Mouse (Mus musculus): ENCODE data around the gene Gm28036. TPM values are rescaled to one million over a fixed set of nuclear protein-coding genes. Genes with fewer than 3 reads are reported as not detected.
A peak's percentile ranks its signal among the peaks of the same experiment; 100 is the strongest.

The Gm28036 gene
- total RNA-seq (2014; rRNA removed) (54.1 and 56.8 TPM in 2 replicates), polyA plus RNA-seq (2015; fragmentation: Nextera tagmentation; extraction: Ambion mirVana) (10.1 and 10.8 TPM in 2 replicates)

GRCm38 (mm10) chr2:156126992-156127391 lies at the start of gene Gm28036:
Gene Gm28036, minus strand, starts transcription at chr2:156127092.
- DNase-seq (ENCODE audit: low spot score) (no peak), ATAC-seq (ENCODE audit: low FRiP score) (no peak)
- H3K27ac ChIP-seq (ENCODE audit: low read depth, low read length) = no peak within 1 kb of the TSS

GRCm38 (mm10) chr2:156166557-156166956 lies 39.7 kb upstream of the Gm28036 start:
- H3K4me3 ChIP-seq (ENCODE audit: low read depth, low read length) = no peak overlapping the region
- peaks cover 33% of the 10 kb centered on the region for H3K36me3 ChIP-seq (ENCODE audit: insufficient read depth, low read length)
- no peak for TF ChIP-seq CTCF (IDR thresholded peaks at IDR 0.05)
- no peaks in the 10 kb centered on the region for H3K4me1 ChIP-seq (ENCODE audit: insufficient read depth, low read length)
- ATAC-seq (ENCODE audit: low FRiP score) = no peak
- no peaks in the 10 kb centered on the region for H3K9me3 ChIP-seq (ENCODE audit: low read length)
- no peak for DNase-seq (ENCODE audit: low spot score)
- H3K27me3 ChIP-seq (ENCODE audit: insufficient read depth, low read length) = no peaks in the 10 kb centered on the region
- no peak overlapping the region for H3K4me2 ChIP-seq (ENCODE audit: low read depth, low read length, poor library complexity, severe bottlenecking)
- H3K9ac ChIP-seq (replicated peaks; ENCODE audit: low read length, poor library complexity, severe bottlenecking) = no peak overlapping the region
- H3K27ac ChIP-seq (ENCODE audit: low read depth, low read length) = no peak overlapping the region
- 95% methylated on average over 5 of the region's 5 CpGs for WGBS

More at GRCm38 (mm10) chr2:156126992-156127391, at the start of gene Gm28036:
- TF ChIP-seq CTCF (IDR thresholded peaks at IDR 0.05) = no peak
- peaks cover 37% of the 10 kb centered on the region for H3K36me3 ChIP-seq (ENCODE audit: insufficient read depth, low read length)
- no peaks in the 10 kb centered on the region for H3K4me1 ChIP-seq (ENCODE audit: insufficient read depth, low read length)
- H3K9ac ChIP-seq (replicated peaks; ENCODE audit: low read length, poor library complexity, severe bottlenecking) = no peak within 1 kb of the TSS
- H3K4me2 ChIP-seq (ENCODE audit: low read depth, low read length, poor library complexity, severe bottlenecking) = no peak within 1 kb of the TSS
- 97% methylated on average over 5 of the region's 5 CpGs for WGBS
- no peaks in the 10 kb centered on the region for H3K9me3 ChIP-seq (ENCODE audit: low read length)
- no peaks in the 10 kb centered on the region for H3K27me3 ChIP-seq (ENCODE audit: insufficient read depth, low read length)
- H3K4me3 ChIP-seq (ENCODE audit: low read depth, low read length) = no peak within 1 kb of the TSS

- Histone ChIP-seq H3K27me3 (ENCODE audit: insufficient read depth, low read length) (no peaks in the 10 kb centered on the region), H3K4me3 (ENCODE audit: low read depth, low read length) (no peak overlapping the region), H3K27ac (ENCODE audit: low read depth, low read length) (no peak overlapping the region), H3K9ac (replicated peaks; ENCODE audit: low read length, poor library complexity, severe bottlenecking) (no peak overlapping the region), H3K36me3 (ENCODE audit: insufficient read depth, low read length) (peaks cover 38% of the 10 kb centered on the region), H3K9me3 (ENCODE audit: low read length) (no peaks in the 10 kb centered on the region), H3K4me1 (ENCODE audit: insufficient read depth, low read length) (no peaks in the 10 kb centered on the region), H3K4me2 (ENCODE audit: low read depth, low read length, poor library complexity, severe bottlenecking) (no peak overlapping the region)
- 100% methylated on average over 1 of the region's 1 CpGs for WGBS
- DNase-seq (ENCODE audit: low spot score) (no peak), ATAC-seq (ENCODE audit: low FRiP score) (no peak)
- TF ChIP-seq CTCF (IDR thresholded peaks at IDR 0.05) = no peak
Measured at GRCm38 (mm10) chr2:156165478-156165877, 38.6 kb upstream of the Gm28036 start.

GRCm38 (mm10) chr2:156151538-156151937 lies 24.6 kb upstream of the Gm28036 start:
- H3K9me3 ChIP-seq (ENCODE audit: low read length) = no peaks in the 10 kb centered on the region
- DNase-seq (ENCODE audit: low spot score) = no peak
- no peak for ATAC-seq (ENCODE audit: low FRiP score)
- no peak overlapping the region for H3K27ac ChIP-seq (ENCODE audit: low read depth, low read length)
- TF ChIP-seq CTCF (IDR thresholded peaks at IDR 0.05) = peak; percentile 45
- no peak overlapping the region for H3K9ac ChIP-seq (replicated peaks; ENCODE audit: low read length, poor library complexity, severe bottlenecking)
- no peaks in the 10 kb centered on the region for H3K27me3 ChIP-seq (ENCODE audit: insufficient read depth, low read length)
- no peak overlapping the region for H3K4me3 ChIP-seq (ENCODE audit: low read depth, low read length)
- H3K4me2 ChIP-seq (ENCODE audit: low read depth, low read length, poor library complexity, severe bottlenecking) = no peak overlapping the region
- H3K36me3 ChIP-seq (ENCODE audit: insufficient read depth, low read length) = peaks cover 13% of the 10 kb centered on the region; the same call in 1 of the 2 replicates
- no peaks in the 10 kb centered on the region for H3K4me1 ChIP-seq (ENCODE audit: insufficient read depth, low read length)

GRCm38 (mm10) chr2:156147316-156147915 lies 20.5 kb upstream of the Gm28036 start:
- Histone ChIP-seq H3K9me3 (ENCODE audit: low read length) (no peaks in the 10 kb centered on the region), H3K27me3 (ENCODE audit: insufficient read depth, low read length) (no peaks in the 10 kb centered on the region), H3K4me1 (ENCODE audit: insufficient read depth, low read length) (no peaks in the 10 kb centered on the region), H3K9ac (replicated peaks; ENCODE audit: low read length, poor library complexity, severe bottlenecking) (no peak overlapping the region), H3K36me3 (ENCODE audit: insufficient read depth, low read length) (peaks cover 9% of the 10 kb centered on the region; the same call in 1 of the 2 replicates), H3K27ac (ENCODE audit: low read depth, low read length) (no peak overlapping the region), H3K4me3 (ENCODE audit: low read depth, low read length) (no peak overlapping the region), H3K4me2 (ENCODE audit: low read depth, low read length, poor library complexity, severe bottlenecking) (no peak overlapping the region)
- DNase-seq (ENCODE audit: low spot score) = no peak
- WGBS = 84% methylated on average over 3 of the region's 3 CpGs
- no peak for TF ChIP-seq CTCF (IDR thresholded peaks at IDR 0.05)
- no peak for ATAC-seq (ENCODE audit: low FRiP score)

GRCm38 (mm10) chr2:156146272-156146989 lies 19.5 kb upstream of the Gm28036 start:
- Histone ChIP-seq H3K27me3 (ENCODE audit: insufficient read depth, low read length) (no peaks in the 10 kb centered on the region), H3K27ac (ENCODE audit: low read depth, low read length) (no peak overlapping the region), H3K9ac (replicated peaks; ENCODE audit: low read length, poor library complexity, severe bottlenecking) (no peak overlapping the region), H3K4me1 (ENCODE audit: insufficient read depth, low read length) (no peaks in the 10 kb centered on the region), H3K4me3 (ENCODE audit: low read depth, low read length) (no peak overlapping the region), H3K36me3 (ENCODE audit: insufficient read depth, low read length) (peaks cover 7% of the 10 kb centered on the region; the same call in 1 of the 2 replicates), H3K9me3 (ENCODE audit: low read length) (no peaks in the 10 kb centered on the region), H3K4me2 (ENCODE audit: low read depth, low read length, poor library complexity, severe bottlenecking) (no peak overlapping the region)
- 68% methylated on average over 5 of the region's 5 CpGs for WGBS
- ATAC-seq (ENCODE audit: low FRiP score) = no peak
- TF ChIP-seq CTCF (IDR thresholded peaks at IDR 0.05) = no peak
- peak; percentile 5 for DNase-seq (ENCODE audit: low spot score)

All from midbrain, postnatal 0 days (tissue).